Mouse (Mus musculus) hindbrain, embryonic 14.5 days (tissue): ENCODE measurements around the gene Cngb1. TPM values are rescaled to one million over a fixed set of nuclear protein-coding genes. Genes with fewer than 3 reads are reported as not detected.

Source experiments
- ATAC-seq: fragments of 200-750 bp; cut with Nextera tagmentation; 2 replicates; pipeline ENCODE4 v1.8.0; 2017; ENCODE audit warnings: moderate number of reproducible peaks, mild to moderate bottlenecking, moderate TSS enrichment, moderate library complexity; ENCODE audit not compliant: low FRiP score
- DNase-seq: peaks from one replicate; pipeline ENCODE4 v3.0.0-alpha.2; 2015; ENCODE audit warnings: low spot score
- H3K27ac ChIP-seq: fragments of 300-500 bp; sonication (generic); 2 replicates; pipeline ENCODE4 v1.5.1; 2014; ENCODE audit warnings: mild to moderate bottlenecking, moderate library complexity
- H3K27me3 ChIP-seq: fragments of 300-500 bp; sonication (generic); 2 replicates; pipeline ENCODE4 v1.6.1; 2014; ENCODE audit warnings: mild to moderate bottlenecking, low read length, mixed read lengths; ENCODE audit not compliant: control insufficient read depth, insufficient read depth
- H3K36me3 ChIP-seq: fragments of 300-500 bp; sonication (generic); replicated peaks from 2 replicates; pipeline ENCODE4 v1.6.1; 2014; ENCODE audit not compliant: control insufficient read depth, insufficient read depth
- H3K4me1 ChIP-seq: fragments of 300-500 bp; sonication (generic); replicated peaks from 2 replicates; pipeline ENCODE4 v1.6.1; 2014; ENCODE audit warnings: antibody characterized with exemption, low read length, mixed read lengths; ENCODE audit not compliant: control insufficient read depth, insufficient read depth
- H3K4me2 ChIP-seq: fragments of 300-500 bp; sonication (generic); replicated peaks from 2 replicates; pipeline ENCODE4 v1.6.1; 2014; ENCODE audit warnings: mild to moderate bottlenecking, moderate library complexity
- H3K4me3 ChIP-seq: fragments of 300-500 bp; sonication (generic); replicated peaks from 2 replicates; pipeline ENCODE4 v1.5.1; 2014; ENCODE audit warnings: mild to moderate bottlenecking, low read length
- H3K9ac ChIP-seq: fragments of 300-500 bp; sonication (generic); 2 replicates; pipeline ENCODE4 v1.6.1; 2014
- H3K9me3 ChIP-seq: fragments of 300-500 bp; sonication (generic); 2 replicates; pipeline ENCODE4 v1.6.1; 2016; ENCODE audit warnings: low read length; ENCODE audit not compliant: control insufficient read depth
- WGBS: fragments of 180-500 bp; shearing (Covaris S2); extraction: QIAGEN DNeasy Blood & Tissue Kit; methylation state at CpG from one replicate; pipeline ENCODE4 v1.1.7; 2014; 5-methylcytosine and 5-hydroxymethylcytosine counted together
- polyA plus RNA-seq: library from polyadenylated mRNA; unstranded; fragments of >200 nt; fragmentation: Nextera tagmentation; extraction: Ambion mirVana; gene quantifications from 2 replicates; pipeline ENCODE4 v1.2.1, GENCODE M21; 2014

The Cngb1 gene
- 0.18 and 0.44 TPM in 2 replicates for polyA plus RNA-seq

- no peak for DNase-seq
- 54% methylated on average over 6 of the region's 6 CpGs for WGBS
- H3K4me3 ChIP-seq: no peak within 1 kb of the TSS
- no peak for ATAC-seq
- no peak within 1 kb of the TSS for H3K27ac ChIP-seq
- no peaks in the 10 kb centered on the region for H3K9me3 ChIP-seq
- H3K4me2 ChIP-seq: no peak within 1 kb of the TSS
- no peak within 1 kb of the TSS for H3K9ac ChIP-seq
- H3K27me3 ChIP-seq: no peaks in the 10 kb centered on the region
- H3K36me3 ChIP-seq: no peaks in the 10 kb centered on the region
- no peaks in the 10 kb centered on the region for H3K4me1 ChIP-seq
These were observed at the start of gene Cngb1 for GRCm38 (mm10) chr8:95306431-95306830. Gene Cngb1 (minus strand): TSS chr8:95306585.

GRCm38 (mm10) chr8:95354606-95355005, 48.2 kb upstream of the Cngb1 start:
- Histone ChIP-seq H3K4me1 (peaks cover 42% of the 10 kb centered on the region), H3K4me3 (peak overlapping the region; percentile 93; the same call in 1 of the 2 replicates), H3K9me3 (no peaks in the 10 kb centered on the region), H3K27ac (no peak overlapping the region), H3K36me3 (no peaks in the 10 kb centered on the region), H3K27me3 (no peaks in the 10 kb centered on the region), H3K4me2 (peak overlapping the region; percentile 96), H3K9ac (0 out of 2 replicates have a peak overlapping the region, but pooled peaks have one; percentile 88)
- 75% methylated on average over 2 of the region's 2 CpGs for WGBS
- no peak for DNase-seq
- no peak for ATAC-seq

DNA sequence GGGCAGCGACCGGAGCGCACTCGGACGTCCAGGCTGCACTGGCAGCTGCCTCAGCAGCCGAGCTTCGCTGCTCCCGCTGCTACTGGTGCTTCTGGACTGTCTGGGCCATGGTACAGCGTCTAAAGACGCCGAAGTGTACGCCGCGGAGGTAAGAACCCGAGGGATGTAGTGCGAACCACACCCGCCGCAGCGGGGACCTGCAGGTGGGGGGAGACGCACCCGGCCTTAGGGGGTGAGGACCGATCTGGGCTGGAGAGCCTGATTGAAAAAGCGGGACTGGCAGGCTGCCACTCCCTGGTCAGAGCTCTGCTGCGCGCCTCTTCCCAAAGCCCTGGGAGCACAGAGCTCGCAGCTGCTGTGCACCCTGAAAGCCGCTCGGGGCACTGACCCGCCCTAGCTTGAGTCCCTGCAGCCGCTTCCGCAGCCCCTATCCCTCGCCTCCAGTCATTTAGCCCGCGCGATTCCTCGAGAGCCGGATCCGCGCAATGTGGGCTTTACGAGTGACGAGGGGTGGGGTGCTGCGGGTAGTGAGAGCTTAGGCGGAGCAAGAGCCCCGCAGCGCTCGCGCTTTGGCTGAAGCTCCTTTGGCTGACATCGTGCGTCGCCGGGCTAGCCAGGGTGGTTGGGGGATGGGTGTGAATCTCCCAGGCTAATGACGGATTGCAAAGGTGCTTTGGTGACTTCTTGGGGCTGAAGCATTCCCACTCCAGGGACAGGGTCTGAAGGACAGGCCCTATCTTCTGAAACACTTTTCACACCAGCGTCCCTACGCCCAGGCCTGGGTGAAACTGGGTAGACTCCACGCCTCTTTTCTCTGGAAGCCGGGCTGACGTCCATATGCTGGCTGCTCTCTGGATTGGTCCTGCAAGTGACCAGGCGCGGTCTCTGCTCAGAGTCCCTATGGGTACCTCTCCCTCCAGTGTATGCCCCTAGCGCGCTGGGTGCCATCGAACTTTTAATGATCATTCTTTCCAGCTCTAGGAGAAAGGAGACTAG, 46.8 kb upstream of the Cngb1 start:
- peak; percentile 39 for ATAC-seq
- no peaks in the 10 kb centered on the region for H3K36me3 ChIP-seq
- peaks cover 43% of the 10 kb centered on the region for H3K4me1 ChIP-seq
- no peaks in the 10 kb centered on the region for H3K9me3 ChIP-seq
- WGBS: 2% methylated on average over 61 of the region's 62 CpGs
- no peaks in the 10 kb centered on the region for H3K27me3 ChIP-seq
- peak overlapping the region; percentile 96 for H3K4me2 ChIP-seq
- peak overlapping the region; percentile 88 for H3K9ac ChIP-seq
- DNase-seq: peak; percentile 62
- peak overlapping the region; percentile 88 for H3K27ac ChIP-seq
- H3K4me3 ChIP-seq: peak overlapping the region; percentile 93

DNA sequence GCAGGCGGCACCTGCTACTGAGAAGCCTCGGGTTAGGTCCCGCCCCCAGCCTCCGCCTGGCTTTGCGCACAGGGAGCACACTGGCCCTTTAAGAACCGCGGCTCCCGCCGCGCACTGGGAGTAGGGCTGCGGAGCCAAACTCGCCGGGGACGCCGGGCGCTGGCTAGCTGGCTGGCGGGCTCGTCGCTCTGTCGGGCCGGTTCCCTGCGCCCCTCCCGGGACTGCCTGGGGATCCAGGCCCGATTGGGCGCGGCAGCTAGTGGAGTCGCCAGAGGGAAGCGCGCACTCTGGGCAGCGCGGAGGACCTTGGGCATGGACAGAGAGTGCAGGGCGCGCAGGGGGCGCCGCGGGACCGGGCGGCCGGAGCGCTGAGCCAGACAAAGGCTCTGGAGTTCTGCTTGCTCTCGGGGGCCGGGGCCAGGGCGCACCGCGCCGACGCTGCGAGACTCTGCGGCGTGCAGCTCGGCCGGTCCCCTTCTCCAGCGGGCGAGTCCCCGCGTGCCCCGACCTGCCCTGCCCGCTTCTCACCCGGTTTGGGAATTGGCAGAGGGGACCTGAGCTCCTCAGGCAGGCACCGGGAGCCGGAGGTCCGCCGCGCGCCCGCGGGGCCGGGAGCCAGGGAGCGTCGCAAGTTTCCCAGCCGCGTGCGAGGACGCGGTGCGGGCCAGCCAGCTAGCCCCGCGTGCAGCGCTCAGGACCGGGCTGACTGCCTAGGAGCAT, 45.9 kb upstream of the Cngb1 start, which contains the start of gene Mmp15:
Gene Mmp15 (plus strand): TSS at position 118 of the 720 bp plus-strand sequence.
- Histone ChIP-seq H3K9me3 (no peaks in the 10 kb centered on the region), H3K9ac (peak within 1 kb of the TSS; percentile 88), H3K36me3 (no peaks in the 10 kb centered on the region; the same call in 1 of the 2 replicates), H3K27ac (peak within 1 kb of the TSS; percentile 88), H3K27me3 (no peaks in the 10 kb centered on the region), H3K4me1 (peaks cover 44% of the 10 kb centered on the region), H3K4me2 (peak within 1 kb of the TSS; percentile 96), H3K4me3 (peak within 1 kb of the TSS; percentile 93)
- ATAC-seq: peak; percentile 69
- under 1% methylated on average over 64 of the region's 80 CpGs for WGBS
- peak; percentile 65 for DNase-seq

GRCm38 (mm10) chr8:95351461-95351860, 45.1 kb upstream of the Cngb1 start:
- Histone ChIP-seq H3K27ac (no peak overlapping the region), H3K4me1 (peaks cover 42% of the 10 kb centered on the region), H3K36me3 (peaks cover under 1% of the 10 kb centered on the region; the same call in 1 of the 2 replicates), H3K4me2 (peak overlapping the region; percentile 96), H3K9me3 (no peaks in the 10 kb centered on the region), H3K9ac (no peak overlapping the region), H3K27me3 (no peaks in the 10 kb centered on the region), H3K4me3 (peak overlapping the region; percentile 93)
- ATAC-seq: 0 out of 2 replicates have a peak, but pooled peaks have one; percentile 25
- DNase-seq: peak; percentile 64
- 2% methylated on average over 15 of the region's 15 CpGs for WGBS

GRCm38 (mm10) chr8:95348811-95349630, 42.6 kb upstream of the Cngb1 start:
- H3K4me2 ChIP-seq: 0 out of 2 replicates have a peak overlapping the region, but pooled peaks have one; percentile 15
- DNase-seq (peak; percentile 47), ATAC-seq (no peak)
- H3K27me3 ChIP-seq: no peaks in the 10 kb centered on the region
- H3K4me1 ChIP-seq: peaks cover 28% of the 10 kb centered on the region
- 0 out of 2 replicates have a peak overlapping the region, but pooled peaks have one; percentile 41 for H3K27ac ChIP-seq
- no peak overlapping the region for H3K4me3 ChIP-seq
- H3K36me3 ChIP-seq: peaks cover 18% of the 10 kb centered on the region
- H3K9ac ChIP-seq: no peak overlapping the region
- 41% methylated on average over 19 of the region's 19 CpGs for WGBS
- no peaks in the 10 kb centered on the region for H3K9me3 ChIP-seq

GRCm38 (mm10) chr8:95348356-95348755, 42.0 kb upstream of the Cngb1 start:
- Histone ChIP-seq H3K9ac (no peak overlapping the region), H3K4me1 (peaks cover 22% of the 10 kb centered on the region), H3K27ac (0 out of 2 replicates have a peak overlapping the region, but pooled peaks have one; percentile 41), H3K27me3 (no peaks in the 10 kb centered on the region), H3K4me3 (no peak overlapping the region), H3K4me2 (no peak overlapping the region), H3K36me3 (peaks cover 24% of the 10 kb centered on the region), H3K9me3 (no peaks in the 10 kb centered on the region)
- WGBS: 79% methylated on average over 2 of the region's 2 CpGs
- DNase-seq: no peak
- ATAC-seq: no peak

GRCm38 (mm10) chr8:95346643-95347545, 40.5 kb upstream of the Cngb1 start:
- peaks cover 21% of the 10 kb centered on the region for H3K4me1 ChIP-seq
- H3K27me3 ChIP-seq: no peaks in the 10 kb centered on the region
- no peak overlapping the region for H3K9ac ChIP-seq
- ATAC-seq (peak; percentile 54), DNase-seq (peak; percentile 94)
- 29% methylated on average over 8 of the region's 8 CpGs for WGBS
- no peaks in the 10 kb centered on the region for H3K9me3 ChIP-seq
- no peak overlapping the region for H3K4me2 ChIP-seq
- no peak overlapping the region for H3K4me3 ChIP-seq
- no peak overlapping the region for H3K27ac ChIP-seq
- peaks cover 39% of the 10 kb centered on the region for H3K36me3 ChIP-seq
